Mouse (Mus musculus) kidney, embryonic 15.5 days (tissue): ENCODE results near the gene Depdc1a. TPM values are rescaled to one million over a fixed set of nuclear protein-coding genes. Genes with fewer than 3 reads are reported as not detected.
A peak's percentile ranks its signal among the peaks of the same experiment; 100 is the strongest.
"Not testable (repeated sequence)": the region's sequence is repeated elsewhere in the genome, so short reads cannot be mapped to it uniquely, and the experiment has no call there.

Experiments
- ATAC-seq: fragments of 200-750 bp; cut with Nextera tagmentation; replicated peaks from 2 replicates; pipeline ENCODE4 v1.8.0; 2017; ENCODE audit warnings: moderate TSS enrichment; ENCODE audit not compliant: low FRiP score
- H3K27ac ChIP-seq: fragments of 300-500 bp; sonication (generic); 2 replicates; pipeline ENCODE4 v1.5.1; 2015; ENCODE audit warnings: mild to moderate bottlenecking, inconsistent platforms
- H3K27me3 ChIP-seq: fragments of 300-500 bp; sonication (generic); 2 replicates; pipeline ENCODE4 v1.6.1; 2015; ENCODE audit warnings: inconsistent platforms
- H3K36me3 ChIP-seq: fragments of 300-500 bp; sonication (generic); 2 replicates; pipeline ENCODE4 v1.6.1; 2015; ENCODE audit warnings: inconsistent platforms
- H3K4me1 ChIP-seq: fragments of 300-500 bp; sonication (generic); 2 replicates; pipeline ENCODE4 v1.6.1; 2015; ENCODE audit warnings: inconsistent platforms
- H3K4me2 ChIP-seq: fragments of 300-500 bp; sonication (generic); 2 replicates; pipeline ENCODE4 v1.6.1; 2015; ENCODE audit warnings: moderate library complexity, mild to moderate bottlenecking, inconsistent platforms
- H3K4me3 ChIP-seq: fragments of 300-500 bp; sonication (generic); replicated peaks from 2 replicates; pipeline ENCODE4 v1.5.1; 2015; ENCODE audit warnings: mild to moderate bottlenecking, inconsistent platforms
- H3K9ac ChIP-seq: fragments of 300-500 bp; sonication (generic); 2 replicates; pipeline ENCODE4 v1.6.1; 2015; ENCODE audit warnings: mild to moderate bottlenecking, inconsistent platforms
- H3K9me3 ChIP-seq: fragments of 300-500 bp; sonication (generic); replicated peaks from 2 replicates; pipeline ENCODE4 v1.6.1; 2016; ENCODE audit warnings: inconsistent platforms
- WGBS: fragments of 180-500 bp; shearing (Covaris S2); methylation state at CpG from one replicate; pipeline ENCODE4 v1.1.7; 2015; ENCODE audit warnings: mixed read lengths; 5-methylcytosine and 5-hydroxymethylcytosine counted together
- polyA plus RNA-seq: library from polyadenylated mRNA; unstranded; fragments of >200 nt; fragmentation: Nextera tagmentation; extraction: Ambion mirVana; gene quantifications from 2 replicates; pipeline ENCODE4 v1.2.1, GENCODE M21; 2015

Depdc1a gene
- 37.0 and 42.4 TPM in 2 replicates for polyA plus RNA-seq

DNA sequence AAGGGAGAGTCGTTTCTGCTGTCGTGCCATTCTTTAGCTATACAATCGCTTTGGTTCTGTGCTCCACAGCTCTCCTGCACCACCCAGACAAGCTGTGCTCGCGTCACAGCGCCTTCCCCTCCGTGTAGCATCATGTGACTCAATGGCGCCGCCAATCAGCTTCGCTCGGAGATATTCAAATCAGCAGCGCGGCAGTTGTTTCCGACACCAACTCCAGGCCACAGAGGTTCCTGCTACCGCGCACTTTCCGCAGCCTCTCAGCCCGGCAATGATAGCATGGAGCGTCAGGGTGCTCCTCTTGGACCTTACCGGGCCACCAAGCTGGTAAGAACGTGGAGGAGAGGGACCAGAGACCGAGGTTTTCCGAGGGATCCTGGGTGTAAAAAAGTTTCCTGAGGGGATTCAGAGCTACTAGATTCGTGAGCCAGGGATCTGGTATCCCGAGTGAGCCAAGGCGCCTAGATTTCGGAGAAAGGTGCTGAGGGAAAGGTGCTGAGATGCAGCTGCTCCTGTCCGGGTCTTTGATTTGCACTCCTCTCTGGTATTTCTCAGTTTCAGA is at the start of gene Depdc1a:
TSS of gene Depdc1a (plus strand) at position 191 of the 559 bp plus-strand sequence.
- Histone ChIP-seq H3K9ac (peak within 1 kb of the TSS; percentile 61), H3K27ac (peak within 1 kb of the TSS; percentile 51; the same call in 1 of the 2 replicates), H3K9me3 (no peaks in the 10 kb centered on the region), H3K4me2 (peak within 1 kb of the TSS; percentile 69), H3K27me3 (no peaks in the 10 kb centered on the region), H3K36me3 (peaks cover 8% of the 10 kb centered on the region; the same call in 1 of the 2 replicates), H3K4me3 (peak within 1 kb of the TSS; percentile 63), H3K4me1 (peaks cover 3% of the 10 kb centered on the region; the same call in 1 of the 2 replicates)
- WGBS, result under 1% methylated on average over 28 of the region's 28 CpGs
- peak; percentile 100 for ATAC-seq

DNA sequence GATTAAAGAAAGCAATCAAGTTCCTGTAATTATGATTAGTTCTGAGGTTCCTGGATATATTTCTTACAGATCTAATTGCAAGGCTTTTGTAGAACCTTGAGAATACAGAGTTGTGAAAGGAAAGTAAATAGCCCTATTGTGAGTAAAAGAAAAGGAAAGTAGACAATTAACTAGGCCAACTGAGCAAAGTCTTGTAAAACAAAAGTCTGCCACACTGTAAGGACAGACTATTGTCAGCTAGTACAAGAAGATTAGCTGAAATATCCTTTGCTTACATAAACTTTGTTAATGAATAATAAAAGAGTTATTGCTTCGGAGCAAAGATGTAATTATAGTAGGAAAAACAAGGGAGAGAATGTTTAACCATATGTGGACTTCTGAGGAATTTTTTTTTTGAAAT is 25.2 kb upstream of the Depdc1a start:
- H3K4me2 ChIP-seq, result no peak overlapping the region
- WGBS, result 60% methylated on average over 1 of the region's 1 CpGs
- ATAC-seq, result no peak

DNA sequence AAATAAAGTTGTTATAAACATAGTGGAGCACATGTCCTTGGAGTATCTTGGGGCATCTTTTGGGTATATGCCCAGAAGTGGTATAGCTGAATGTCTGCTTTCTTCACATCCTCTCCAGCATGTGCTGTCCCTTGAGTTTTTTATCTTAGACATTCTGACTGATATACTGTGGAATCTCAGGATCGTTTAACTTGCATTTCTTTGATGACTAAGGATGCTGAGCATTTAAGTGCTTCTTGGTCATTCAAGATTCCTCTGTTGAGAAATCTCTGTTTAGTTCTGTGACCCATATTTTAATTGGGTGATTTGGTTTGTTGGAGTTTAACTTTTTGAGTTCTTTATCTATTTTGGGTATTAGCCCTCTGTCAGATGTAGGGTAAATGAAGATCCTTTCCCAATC is 19.8 kb upstream of the Depdc1a start:
- Histone ChIP-seq H3K9me3 (no peaks in the 10 kb centered on the region), H3K36me3 (no peaks in the 10 kb centered on the region), H3K9ac (no peak overlapping the region), H3K27ac (no peak overlapping the region), H3K4me1 (no peaks in the 10 kb centered on the region), H3K27me3 (no peaks in the 10 kb centered on the region), H3K4me2 (no peak overlapping the region), H3K4me3 (no peak overlapping the region)
- 78% methylated on average over 1 of the region's 1 CpGs for WGBS
- ATAC-seq, result no peak

More for the DNA sequence above, 25.2 kb upstream of the Depdc1a start:
- no peak overlapping the region for H3K4me3 ChIP-seq
- no peaks in the 10 kb centered on the region for H3K9me3 ChIP-seq
- no peak overlapping the region for H3K27ac ChIP-seq
- no peaks in the 10 kb centered on the region for H3K36me3 ChIP-seq
- H3K27me3 ChIP-seq, result no peaks in the 10 kb centered on the region
- H3K4me1 ChIP-seq, result no peaks in the 10 kb centered on the region
- H3K9ac ChIP-seq, result no peak overlapping the region

DNA sequence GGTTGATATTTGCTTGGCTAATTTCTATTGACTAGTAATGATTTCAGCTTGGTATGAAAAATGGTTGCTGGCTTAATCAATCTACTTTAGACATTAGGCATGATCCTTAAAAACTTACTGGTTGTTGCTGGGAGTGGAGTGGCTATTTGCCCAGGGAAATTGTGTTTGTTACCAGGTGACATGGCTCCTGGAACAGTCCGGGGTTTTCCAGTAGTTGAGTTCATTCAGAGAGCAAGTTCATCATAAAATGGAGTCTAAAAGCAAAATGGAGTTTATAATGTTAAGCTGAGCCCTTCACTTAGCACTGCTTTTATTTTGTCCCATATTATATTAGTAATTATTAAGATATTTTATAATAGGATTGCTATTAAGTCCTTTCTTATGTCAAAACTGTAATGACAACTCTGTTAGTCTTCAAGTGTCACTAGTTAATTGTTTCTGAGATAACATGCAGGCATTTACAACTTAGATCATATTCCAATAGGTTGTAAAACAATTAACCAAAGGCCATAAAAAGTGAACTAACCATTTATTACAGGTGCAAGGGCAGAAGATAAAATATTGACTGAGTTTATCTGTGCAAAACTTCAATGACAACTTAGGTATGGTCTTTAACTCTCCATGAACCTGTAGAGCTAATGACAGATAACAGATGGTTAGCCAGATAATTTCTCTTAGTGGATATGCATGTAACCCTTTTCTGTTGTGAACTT is 17.8 kb upstream of the Depdc1a start:
- H3K4me3 ChIP-seq, result no peak overlapping the region
- no peaks in the 10 kb centered on the region for H3K9me3 ChIP-seq
- H3K4me2 ChIP-seq, result no peak overlapping the region
- H3K9ac ChIP-seq, result no peak overlapping the region
- H3K27ac ChIP-seq, result no peak overlapping the region
- H3K27me3 ChIP-seq, result no peaks in the 10 kb centered on the region
- no peaks in the 10 kb centered on the region for H3K4me1 ChIP-seq
- WGBS, result 76% methylated on average over 1 of the region's 1 CpGs
- ATAC-seq, result no peak
- no peaks in the 10 kb centered on the region for H3K36me3 ChIP-seq

DNA sequence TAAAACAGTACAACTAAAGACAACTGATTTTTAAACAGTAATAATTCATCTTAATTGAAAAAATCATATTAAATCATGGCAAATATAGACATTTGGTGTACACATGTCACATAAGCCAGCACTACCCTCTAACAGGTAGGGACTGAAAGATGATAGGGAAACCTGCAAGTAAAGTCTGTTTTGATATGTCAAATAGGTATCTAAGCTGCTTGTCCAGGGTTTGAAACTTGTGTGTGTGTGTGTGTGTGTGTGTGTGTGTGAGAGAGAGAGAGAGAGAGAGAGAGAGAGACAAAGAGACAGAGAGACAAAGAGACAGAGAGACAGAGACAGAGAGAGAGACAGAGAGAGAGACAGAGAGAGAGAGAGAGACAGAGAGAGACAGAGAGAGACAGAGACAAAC is 524 bp upstream of the Depdc1a start:
- Histone ChIP-seq H3K4me2 (peak overlapping the region; percentile 69), H3K27ac (0 out of 2 replicates have a peak overlapping the region, but pooled peaks have one; percentile 51), H3K4me3 (peak overlapping the region; percentile 63), H3K9ac (peak overlapping the region; percentile 61; the same call in 1 of the 2 replicates)
- not testable (repeated sequence) for H3K9me3 ChIP-seq, H3K4me1 ChIP-seq, H3K36me3 ChIP-seq, H3K27me3 ChIP-seq
- 0 out of 2 replicates have a peak, but pooled peaks have one; percentile 19 for ATAC-seq

DNA sequence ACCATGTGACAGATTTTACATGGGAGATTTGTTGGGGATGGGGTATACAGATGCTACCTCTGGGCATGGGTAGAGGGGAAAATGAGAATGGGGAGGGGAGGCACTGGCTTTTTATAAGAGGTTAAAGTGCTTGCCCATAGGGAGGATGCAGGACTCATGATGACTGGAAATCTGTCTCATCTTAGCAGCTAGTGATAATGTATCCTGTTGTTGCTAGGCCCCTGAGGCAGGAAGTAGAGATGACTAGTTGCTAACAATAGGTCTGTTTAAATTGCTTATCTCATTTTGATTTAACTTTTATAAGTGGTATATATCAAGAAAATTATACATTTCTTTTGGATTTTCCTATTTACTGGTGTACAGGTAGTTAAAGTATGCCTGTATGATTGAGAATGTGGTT is 13.7 kb downstream of the Depdc1a start:
- no peak overlapping the region for H3K4me2 ChIP-seq
- no peaks in the 10 kb centered on the region for H3K4me1 ChIP-seq
- H3K36me3 ChIP-seq, result peaks cover 12% of the 10 kb centered on the region; the same call in 1 of the 2 replicates
- H3K4me3 ChIP-seq, result no peak overlapping the region
- H3K9me3 ChIP-seq, result no peaks in the 10 kb centered on the region
- H3K27ac ChIP-seq, result no peak overlapping the region
- no peak overlapping the region for H3K9ac ChIP-seq
- no peak for ATAC-seq
- no peaks in the 10 kb centered on the region for H3K27me3 ChIP-seq

DNA sequence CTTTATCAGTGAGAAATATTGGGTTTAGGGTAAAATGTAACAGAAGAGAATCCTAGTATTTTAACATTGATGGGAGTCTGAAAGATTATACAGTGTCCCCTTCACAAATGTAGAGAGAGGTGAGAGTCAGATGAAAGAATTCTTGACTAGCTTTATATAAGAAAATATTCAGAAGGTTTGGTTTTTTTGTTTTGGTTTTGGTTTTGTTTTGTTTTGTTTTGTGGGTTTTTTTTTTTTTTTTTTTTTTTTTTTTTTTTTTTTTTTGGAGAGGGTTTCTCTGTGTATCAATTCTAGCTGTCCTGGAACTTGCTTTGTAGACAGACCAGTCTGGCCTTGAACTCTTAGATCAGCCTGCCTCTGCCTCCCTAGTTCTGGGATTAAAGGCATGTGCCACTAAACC is 33.3 kb downstream of the Depdc1a start:
- no peaks in the 10 kb centered on the region for H3K27me3 ChIP-seq
- no peaks in the 10 kb centered on the region for H3K9me3 ChIP-seq
- no peaks in the 10 kb centered on the region for H3K4me1 ChIP-seq
- no peak overlapping the region for H3K4me2 ChIP-seq
- no peak overlapping the region for H3K4me3 ChIP-seq
- ATAC-seq, result no peak
- peaks cover 13% of the 10 kb centered on the region; the same call in 1 of the 2 replicates for H3K36me3 ChIP-seq
- no peak overlapping the region for H3K9ac ChIP-seq
- no peak overlapping the region for H3K27ac ChIP-seq

DNA sequence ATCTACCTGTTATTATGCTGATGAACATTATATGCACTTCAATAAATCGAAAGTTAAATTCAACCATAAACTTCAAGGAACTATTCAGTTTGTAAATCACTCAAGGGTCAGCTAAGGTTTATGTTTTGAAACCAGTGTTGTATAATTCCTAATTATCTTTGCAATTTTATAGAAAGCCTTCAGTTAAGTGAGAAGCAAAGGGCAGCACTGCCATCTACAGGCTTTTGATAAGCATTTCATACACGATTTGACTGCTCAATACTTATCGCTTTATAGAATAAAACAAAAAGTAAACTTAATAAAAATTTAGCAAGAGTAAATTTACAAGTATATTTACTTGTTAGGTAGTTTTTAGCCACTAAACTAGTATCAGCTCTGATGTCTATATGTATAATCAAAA is 53.1 kb downstream of the Depdc1a start:
- H3K27me3 ChIP-seq, result no peaks in the 10 kb centered on the region
- H3K9me3 ChIP-seq, result no peaks in the 10 kb centered on the region
- no peaks in the 10 kb centered on the region for H3K4me1 ChIP-seq
- no peak overlapping the region for H3K4me3 ChIP-seq
- H3K4me2 ChIP-seq, result no peak overlapping the region
- WGBS, result 74% methylated on average over 3 of the region's 3 CpGs
- no peaks in the 10 kb centered on the region for H3K36me3 ChIP-seq
- H3K27ac ChIP-seq, result no peak overlapping the region
- no peak overlapping the region for H3K9ac ChIP-seq
- 0 out of 2 replicates have a peak, but pooled peaks have one; percentile 25 for ATAC-seq

DNA sequence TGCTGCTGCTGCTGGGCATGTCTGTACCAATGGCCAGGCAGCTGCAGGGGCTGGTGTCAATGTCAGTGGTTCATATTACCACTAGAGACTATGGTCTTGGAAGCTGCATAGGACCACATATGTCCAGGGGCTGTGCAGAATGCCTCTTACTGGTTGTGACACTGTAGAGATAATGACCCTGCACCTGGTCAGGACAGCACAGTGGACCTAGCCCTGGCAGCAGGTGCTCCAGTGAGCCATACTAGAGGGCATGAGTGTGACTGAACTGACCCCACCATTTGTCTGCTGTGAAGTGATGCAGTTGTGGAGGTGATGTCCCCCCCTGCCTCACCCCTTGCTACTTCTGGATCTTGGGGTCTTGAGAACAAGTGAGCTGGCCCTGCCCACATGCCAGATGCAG is 55.0 kb downstream of the Depdc1a start:
- Histone ChIP-seq H3K4me3 (no peak overlapping the region), H3K9ac (no peak overlapping the region), H3K27ac (no peak overlapping the region), H3K4me2 (no peak overlapping the region), H3K4me1 (no peaks in the 10 kb centered on the region), H3K9me3 (no peaks in the 10 kb centered on the region), H3K36me3 (no peaks in the 10 kb centered on the region), H3K27me3 (no peaks in the 10 kb centered on the region)
- 0 out of 2 replicates have a peak, but pooled peaks have one; percentile 18 for ATAC-seq

Other genes starting within 250 kb of the Depdc1a start
- not detected in 2 replicates for gene Rpe65, start 103.7 kb downstream of the Depdc1a start, polyA plus RNA-seq